Mouse (Mus musculus) right cerebral cortex, postnatal 14 days (tissue): ENCODE results near the gene Gnaz.

Experiments
- DNase-seq: peaks from one replicate; pipeline ENCODE4 v3.0.0; 2022

The Gnaz gene

GRCm38 (mm10) chr10:75063301-75063965 lies 96.5 kb downstream of the Gnaz start:
- no peak for DNase-seq

DNA sequence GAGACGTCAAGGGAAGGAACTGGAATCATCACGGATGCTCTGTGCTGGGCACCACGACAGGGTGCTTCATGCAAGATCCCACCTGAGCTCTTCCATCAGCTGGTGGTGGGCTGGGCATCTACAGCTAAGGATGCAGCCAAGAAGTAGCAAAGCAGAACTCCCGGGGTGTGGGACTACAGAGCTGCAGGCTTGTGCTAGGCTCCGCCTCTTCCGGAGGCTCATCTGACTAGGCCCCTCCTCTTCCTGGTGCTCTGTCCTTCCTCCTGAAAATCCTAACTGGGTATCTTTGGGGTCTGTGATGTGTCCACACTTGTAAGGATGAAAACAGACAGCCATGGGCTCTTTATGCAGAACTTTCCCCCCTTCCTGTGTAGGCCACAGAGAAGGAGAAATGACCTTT lies 98.7 kb downstream of the Gnaz start:
- no peak for DNase-seq
